Mouse (Mus musculus) B cell, adult 62 days (primary cell): Measurements from ENCODE around the gene Cdca7. TPM values are rescaled to one million over a fixed set of nuclear protein-coding genes. Genes with fewer than 3 reads are reported as not detected.

Source experiments
- total RNA-seq: library from RNA; stranded (reverse); gene quantifications from 4 replicates; pipeline ENCODE4 v1.2.4, GENCODE M21; 2023

Cdca7 gene
- 13.5 to 17.7 TPM (median 14.9 TPM) in 4 replicates for total RNA-seq

DNA sequence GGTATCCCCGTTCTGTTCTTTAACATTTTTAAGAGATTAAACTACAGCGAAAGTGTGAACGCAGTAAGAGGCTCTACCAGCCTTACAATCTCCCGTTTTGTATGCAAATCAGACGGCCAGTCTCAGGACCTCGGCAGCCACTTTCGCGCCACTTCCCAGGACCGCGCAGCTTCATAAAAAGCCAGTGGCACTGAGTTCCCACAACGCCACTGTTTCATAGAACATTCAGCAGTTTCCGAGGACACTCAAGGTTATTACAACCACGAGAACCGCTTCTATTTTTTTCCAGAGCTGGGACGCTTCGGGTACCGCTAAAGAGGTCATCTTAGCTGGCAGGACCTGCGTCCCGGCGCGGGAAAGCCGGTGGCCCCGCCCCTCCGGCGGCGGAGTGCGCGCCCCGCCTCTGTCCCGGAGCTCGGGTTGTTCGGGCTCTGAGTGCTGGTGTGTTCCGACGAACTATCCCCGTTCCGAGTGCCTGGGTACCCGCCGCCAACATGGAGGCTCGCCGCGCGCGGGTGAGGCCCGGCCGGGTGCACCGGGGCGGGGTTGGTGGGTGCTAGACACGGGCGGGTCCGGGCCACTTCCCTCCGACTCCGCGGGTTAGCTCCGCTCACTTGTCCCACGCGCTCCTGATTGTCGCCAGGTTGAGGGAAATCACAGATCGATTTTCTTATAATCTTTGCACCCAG is at the start of gene Cdca7:
Gene Cdca7 (plus strand): TSS at position 363 of the 689 bp plus-strand sequence.

Other genes starting within 250 kb of the Cdca7 start
- gene Map3k20, start 190.5 kb upstream of the Cdca7 start, total RNA-seq, result 1.9 to 6.2 TPM (median 3.7 TPM) in 4 replicates